Mouse (Mus musculus): ENCODE data around the gene Ttc9b. TPM values are rescaled to one million over a fixed set of nuclear protein-coding genes. Genes with fewer than 3 reads are reported as not detected.

The Ttc9b gene
- polyA plus RNA-seq, 1 experiment from 2014 or later: 0.20 TPM

Other genes with a start within 250 kb of the Ttc9b start
- 0.14 and 0.23 TPM in 2 replicates for gene Sptbn4, start 206.2 kb upstream of the Ttc9b start, polyA plus RNA-seq (2015; fragmentation: Nextera tagmentation; extraction: Ambion mirVana)
- gene Blvrb, start 205.9 kb upstream of the Ttc9b start, polyA plus RNA-seq (2015; fragmentation: Nextera tagmentation; extraction: Ambion mirVana): 57.5 and 59.8 TPM in 2 replicates
- gene Sertad3, start 180.1 kb upstream of the Ttc9b start, polyA plus RNA-seq (2015; fragmentation: Nextera tagmentation; extraction: Ambion mirVana): 38.2 and 38.3 TPM in 2 replicates
- gene Sertad1, start 167.0 kb upstream of the Ttc9b start, polyA plus RNA-seq (2015; fragmentation: Nextera tagmentation; extraction: Ambion mirVana): 44.6 and 47.0 TPM in 2 replicates
- gene Prx, start 154.6 kb upstream of the Ttc9b start, polyA plus RNA-seq (2015; fragmentation: Nextera tagmentation; extraction: Ambion mirVana): 5.2 and 6.5 TPM in 2 replicates
- 0.65 and 0.68 TPM in 2 replicates for gene Hipk4, start 130.6 kb upstream of the Ttc9b start, polyA plus RNA-seq (2015; fragmentation: Nextera tagmentation; extraction: Ambion mirVana)
- 134 and 140 TPM in 2 replicates for gene Pld3, start 100.7 kb upstream of the Ttc9b start, polyA plus RNA-seq (2015; fragmentation: Nextera tagmentation; extraction: Ambion mirVana)
- gene 2310022A10Rik, start 100.7 kb upstream of the Ttc9b start, polyA plus RNA-seq (2015; fragmentation: Nextera tagmentation; extraction: Ambion mirVana): 32.9 and 39.3 TPM in 2 replicates
- 108 and 127 TPM in 2 replicates for gene Akt2, start 62.4 kb upstream of the Ttc9b start, polyA plus RNA-seq (2015; fragmentation: Nextera tagmentation; extraction: Ambion mirVana)
- gene Map3k10, start 20.7 kb downstream of the Ttc9b start, polyA plus RNA-seq (2015; fragmentation: Nextera tagmentation; extraction: Ambion mirVana): 5.8 and 9.0 TPM in 2 replicates
- gene Zfp607b, start 35.4 kb downstream of the Ttc9b start, polyA plus RNA-seq (2015; fragmentation: Nextera tagmentation; extraction: Ambion mirVana): 2.8 and 3.2 TPM in 2 replicates
- 29.0 and 32.3 TPM in 2 replicates for gene Zfp60, start 77.5 kb downstream of the Ttc9b start, polyA plus RNA-seq (2015; fragmentation: Nextera tagmentation; extraction: Ambion mirVana)
- gene Zfp626, start 153.3 kb downstream of the Ttc9b start, polyA plus RNA-seq (2015; fragmentation: Nextera tagmentation; extraction: Ambion mirVana): 1.8 and 2.0 TPM in 2 replicates
- gene Zfp59, start 184.7 kb downstream of the Ttc9b start, polyA plus RNA-seq (2015; fragmentation: Nextera tagmentation; extraction: Ambion mirVana): 7.2 and 8.0 TPM in 2 replicates
- 3.6 and 3.7 TPM in 2 replicates for gene Zfp607a, start 203.6 kb downstream of the Ttc9b start, polyA plus RNA-seq (2015; fragmentation: Nextera tagmentation; extraction: Ambion mirVana)

Data from limb, embryonic 15.5 days (tissue).